Mouse (Mus musculus) megakaryocyte, embryonic 14.5 days (primary cell): Measurements from ENCODE around the gene H2-M10.3.

Experiments used
- FLI1 ChIP-seq: IDR thresholded peaks from 2 replicates; pipeline ENCODE4 v1.6.1; 2012; ENCODE audit warnings: low read length, inconsistent platforms, mixed read lengths
- GATA1 ChIP-seq: IDR thresholded peaks from 3 replicates; pipeline ENCODE4 v1.6.1; 2012; ENCODE audit warnings: mixed read lengths, low read length, inconsistent platforms, borderline replicate concordance

DNA sequence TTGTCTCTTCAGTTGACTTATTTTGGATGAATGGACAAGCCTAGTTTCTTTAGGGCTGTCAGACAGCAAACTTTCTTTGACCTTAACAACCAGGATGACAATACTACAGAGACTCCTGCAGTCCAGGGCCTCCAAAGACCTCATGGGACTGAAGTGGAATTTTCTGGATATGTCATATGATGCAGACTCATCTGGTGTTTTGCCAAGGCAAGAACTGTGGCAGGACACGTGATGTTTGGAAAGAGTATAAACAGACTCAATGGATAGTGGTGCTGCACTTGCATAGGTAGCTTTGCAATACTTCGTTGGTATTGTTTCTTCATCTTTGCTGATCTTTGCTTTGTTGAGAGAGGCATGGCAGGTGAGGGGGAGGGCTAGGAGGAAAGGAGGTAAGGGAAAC is 49.2 kb upstream of the H2-M10.3 start:
- TF ChIP-seq FLI1: no peak
- TF ChIP-seq GATA1: no peak
